Mouse (Mus musculus) ES-E14 (cell line): ENCODE measurements around the gene Mrgpre.

Experiments used
- CHD2 ChIP-seq: IDR thresholded peaks from 2 replicates; pipeline ENCODE4 v1.6.1; 2014; ENCODE audit warnings: mild to moderate bottlenecking, low read depth, low read length, inconsistent platforms
- HCFC1 ChIP-seq: IDR thresholded peaks from 2 replicates; pipeline ENCODE4 v1.6.1; 2012; ENCODE audit warnings: low read length, inconsistent platforms, borderline replicate concordance; ENCODE audit not compliant: insufficient read depth
- MAFK ChIP-seq: IDR thresholded peaks from 2 replicates; pipeline ENCODE4 v1.6.1; 2014; ENCODE audit warnings: mild to moderate bottlenecking, low read depth, low read length, inconsistent platforms; ENCODE audit not compliant: insufficient read depth

DNA sequence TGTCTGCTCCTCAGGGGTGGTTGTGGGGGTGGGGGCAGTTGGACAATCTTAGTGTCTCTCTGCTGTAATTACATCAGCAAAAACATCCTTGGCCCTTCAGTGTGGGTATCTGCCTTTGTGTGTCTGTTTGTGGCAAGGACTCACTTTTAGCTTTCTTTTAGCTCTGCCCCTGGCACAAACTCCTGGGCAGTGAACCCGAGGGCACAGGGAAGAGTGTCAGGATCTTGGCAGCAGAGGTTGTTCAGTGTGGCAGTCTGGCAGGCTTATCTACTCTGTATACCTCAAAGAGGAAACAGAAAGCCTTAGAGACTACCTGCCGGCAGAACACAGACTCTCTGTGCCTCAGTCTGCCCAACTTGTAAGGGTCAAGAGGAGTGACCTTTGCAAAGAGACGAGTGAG, 26.6 kb downstream of the Mrgpre start:
- TF ChIP-seq HCFC1 (no peak), MAFK (no peak), CHD2 (no peak)
